Mouse (Mus musculus) MEL (cell line): Measurements from ENCODE around the gene Raver1.

Source experiments
- CHD2 ChIP-seq: IDR thresholded peaks from 2 replicates; pipeline ENCODE4 v1.6.1; 2011; ENCODE audit warnings: low read length, improper control_type of control experiment
- CTCF ChIP-seq, 3 experiments: IDR thresholded peaks in 2 of 3; conservative IDR thresholded peaks in 1 of 3; 2 replicates each; pipeline ENCODE4 v1.5.1; 2011 to 2012; ENCODE audit warnings: low read length in 3 of 3, low read depth in 2 of 3, mild to moderate bottlenecking in 2 of 3, improper control_type of control experiment in 1 of 3, inconsistent platforms in 1 of 3, mixed read lengths in 1 of 3, moderate library complexity in 1 of 3; ENCODE audit not compliant: control insufficient read depth in 1 of 3, insufficient read depth in 1 of 3, poor library complexity in 1 of 3, severe bottlenecking in 1 of 3
- GATA1 ChIP-seq: IDR thresholded peaks from 2 replicates; pipeline ENCODE4 v1.6.1; 2011; ENCODE audit warnings: low read depth, low read length, improper control_type of control experiment
- MYC ChIP-seq: IDR thresholded peaks from 2 replicates; pipeline ENCODE4 v1.6.1; 2011; ENCODE audit warnings: low read depth, mild to moderate bottlenecking, low read length, improper control_type of control experiment, moderate library complexity
- TBP ChIP-seq: IDR thresholded peaks from 2 replicates; pipeline ENCODE4 v1.8.0; 2011; ENCODE audit warnings: low read depth, low read length, improper control_type of control experiment
- ZC3H11A ChIP-seq: IDR thresholded peaks from 2 replicates; pipeline ENCODE4 v1.6.1; 2012; ENCODE audit warnings: low read depth, mild to moderate bottlenecking, inconsistent platforms, low read length, improper control_type of control experiment

GRCm38 (mm10) chr9:21090972-21091706 is 669 bp downstream of the Raver1 start:
- TF ChIP-seq MYC (no peak), TBP (no peak), CTCF (IDR thresholded peaks at IDR 0.05 in 2 of 3, conservative IDR thresholded peaks at IDR 0.05 in 1 of 3; ENCODE audit: control insufficient read depth in 1 of 3, insufficient read depth in 1 of 3, low read depth in 2 of 3, low read length in 3 of 3, poor library complexity in 1 of 3, severe bottlenecking in 1 of 3) (no peak), CHD2 (no peak), GATA1 (peak; percentile 70), ZC3H11A (no peak)
